Mouse (Mus musculus): ENCODE measurements around the gene Cpa4.

Gene Cpa4

GRCm38 (mm10) chr6:30551644-30552580, 16.3 kb upstream of the Cpa4 start:
- in situ Hi-C loops (cut with MseI, MboI), result no loop called here

GRCm38 (mm10) chr6:30552628-30553027, 15.5 kb upstream of the Cpa4 start:
- in situ Hi-C loops (cut with MseI, MboI), result no loop called here

GRCm38 (mm10) chr6:30553381-30554010, 14.7 kb upstream of the Cpa4 start:
- in situ Hi-C loops (cut with MseI, MboI), result no loop called here

- in situ Hi-C loops (cut with MseI, MboI), result no loop called here
These were observed 14.1 kb upstream of the Cpa4 start for GRCm38 (mm10) chr6:30554092-30554491.

- in situ Hi-C loops (cut with MseI, MboI), result no loop called here
These were observed 13.5 kb upstream of the Cpa4 start for GRCm38 (mm10) chr6:30554621-30555170.

- in situ Hi-C loops (cut with MseI, MboI), result no loop called here
These were observed 12.1 kb upstream of the Cpa4 start for GRCm38 (mm10) chr6:30556080-30556479.

GRCm38 (mm10) chr6:30559726-30560125, 8.4 kb upstream of the Cpa4 start:
- in situ Hi-C loops (cut with MseI, MboI), result no loop called here

GRCm38 (mm10) chr6:30562132-30562531, 6.0 kb upstream of the Cpa4 start:
- in situ Hi-C loops (cut with MseI, MboI), result no loop called here

GRCm38 (mm10) chr6:30563575-30563974, 4.6 kb upstream of the Cpa4 start:
- in situ Hi-C loops (cut with MseI, MboI), result no loop called here

- in situ Hi-C loops (cut with MseI, MboI), result no loop called here
These were observed 4.1 kb upstream of the Cpa4 start for GRCm38 (mm10) chr6:30564051-30564450.

GRCm38 (mm10) chr6:30569331-30569730, 1.2 kb downstream of the Cpa4 start:
- in situ Hi-C loops (cut with MseI, MboI), result no loop called here

- in situ Hi-C loops (cut with MseI, MboI), result no loop called here
These were observed 1.8 kb downstream of the Cpa4 start for GRCm38 (mm10) chr6:30570012-30570411.

- in situ Hi-C loops (cut with MseI, MboI), result no loop called here
These were observed 4.5 kb downstream of the Cpa4 start for GRCm38 (mm10) chr6:30572456-30573311.

- in situ Hi-C loops (cut with MseI, MboI), result no loop called here
These were observed 5.2 kb downstream of the Cpa4 start for GRCm38 (mm10) chr6:30573380-30573779.

- in situ Hi-C loops (cut with MseI, MboI), result no loop called here
These were observed 6.8 kb downstream of the Cpa4 start for GRCm38 (mm10) chr6:30574945-30575344.

GRCm38 (mm10) chr6:30576477-30577203, 8.5 kb downstream of the Cpa4 start:
- in situ Hi-C loops (cut with MseI, MboI), result no loop called here

GRCm38 (mm10) chr6:30579961-30580840, 12.0 kb downstream of the Cpa4 start:
- in situ Hi-C loops (cut with MseI, MboI), result no loop called here

GRCm38 (mm10) chr6:30580841-30581176, 12.6 kb downstream of the Cpa4 start:
- in situ Hi-C loops (cut with MseI, MboI), result no loop called here

- in situ Hi-C loops (cut with MseI, MboI), result no loop called here
These were observed 18.8 kb downstream of the Cpa4 start for GRCm38 (mm10) chr6:30586886-30587442.

GRCm38 (mm10) chr6:30589819-30590218, 21.6 kb downstream of the Cpa4 start:
- in situ Hi-C loops (cut with MseI, MboI), result no loop called here
